ENCODE assay signal across 8 mouse cellular contexts in genomic region chr3:89417840-89418169, GRCm38 (mm10). TPM values are rescaled to one million over a fixed set of nuclear protein-coding genes. Genes with fewer than 3 reads are reported as not detected.
DNase-seq lines count a peak whose midpoint lies in the region; ATAC-seq and TF ChIP-seq lines count a peak whose summit lies in the region.

No protein-coding gene starts in this region.

- H3K9ac ChIP-seq in kidney, embryonic 15.5 days = peak overlapping the region; percentile 54
- H3K9ac ChIP-seq in intestine, embryonic 14.5 days (ENCODE audit: low read length) = peak overlapping the region; percentile 60
- H3K9ac ChIP-seq in midbrain, postnatal 0 days (replicated peaks; ENCODE audit: low read length, poor library complexity, severe bottlenecking) = no peak overlapping the region

- ATAC-seq in kidney, embryonic 15.5 days (replicated peaks; ENCODE audit: low FRiP score) = peak; percentile 26
- ATAC-seq in intestine, embryonic 14.5 days (replicated peaks; ENCODE audit: low FRiP score, low TSS enrichment, low read depth) = peak; percentile 47
- ATAC-seq in midbrain, postnatal 0 days (ENCODE audit: low FRiP score) = peak; percentile 61
- ATAC-seq in CD4-positive, CD25-positive, alpha-beta regulatory T cell, adult 4 months = no peak
- no peak for ATAC-seq in frontal cortex, adult (ENCODE audit: low TSS enrichment)

- H3K9me3 ChIP-seq in kidney, embryonic 15.5 days (replicated peaks) = no peaks in the 10 kb centered on the region
- no peaks in the 10 kb centered on the region for H3K9me3 ChIP-seq in intestine, embryonic 14.5 days (ENCODE audit: control insufficient read depth, low read length)
- H3K9me3 ChIP-seq in midbrain, postnatal 0 days (ENCODE audit: low read length) = no peaks in the 10 kb centered on the region

- no peak for DNase-seq in kidney, adult 11 months
- DNase-seq in embryo, embryonic 10.5 days (ENCODE audit: low spot score) = peak; percentile 93
- peak; percentile 98 for DNase-seq in intestine, embryonic 14.5 days (ENCODE audit: low spot score)
- peak; percentile 81 for DNase-seq in midbrain, postnatal 0 days (ENCODE audit: low spot score)
- no peak for DNase-seq in urinary bladder, adult 18-20 months (ENCODE audit: low spot score in 2 of 2)

- no peak for TF ChIP-seq CTCF in midbrain, postnatal 0 days (IDR thresholded peaks at IDR 0.05)

- 1% methylated on average over 20 of the region's 20 CpGs for WGBS in kidney, embryonic 15.5 days
- WGBS in intestine, embryonic 14.5 days = under 1% methylated on average over 20 of the region's 20 CpGs
- WGBS in midbrain, postnatal 0 days = under 1% methylated on average over 20 of the region's 20 CpGs

- H3K27ac ChIP-seq in kidney, embryonic 15.5 days = peak overlapping the region; percentile 100
- peak overlapping the region; percentile 98 for H3K27ac ChIP-seq in intestine, embryonic 14.5 days (ENCODE audit: low read depth)
- no peak overlapping the region for H3K27ac ChIP-seq in midbrain, postnatal 0 days (ENCODE audit: low read depth, low read length)

- peaks cover 47% of the 10 kb centered on the region for H3K4me1 ChIP-seq in kidney, embryonic 15.5 days
- H3K4me1 ChIP-seq in intestine, embryonic 14.5 days (replicated peaks; ENCODE audit: control insufficient read depth, insufficient read depth, low read length) = peaks cover 24% of the 10 kb centered on the region
- H3K4me1 ChIP-seq in midbrain, postnatal 0 days (ENCODE audit: insufficient read depth, low read length) = no peaks in the 10 kb centered on the region

- peaks cover 36% of the 10 kb centered on the region for H3K36me3 ChIP-seq in kidney, embryonic 15.5 days
- H3K36me3 ChIP-seq in intestine, embryonic 14.5 days (ENCODE audit: control insufficient read depth, insufficient read depth, low read length) = peaks cover 32% of the 10 kb centered on the region
- H3K36me3 ChIP-seq in midbrain, postnatal 0 days (ENCODE audit: insufficient read depth, low read length) = no peaks in the 10 kb centered on the region; the same call in 1 of the 2 replicates

- H3K4me3 ChIP-seq in kidney, embryonic 15.5 days (replicated peaks) = peak overlapping the region; percentile 71
- H3K4me3 ChIP-seq in intestine, embryonic 14.5 days (ENCODE audit: low read depth, low read length) = peak overlapping the region; percentile 84
- H3K4me3 ChIP-seq in midbrain, postnatal 0 days (ENCODE audit: low read depth, low read length) = peak overlapping the region; percentile 53

- no peaks in the 10 kb centered on the region for H3K27me3 ChIP-seq in kidney, embryonic 15.5 days
- H3K27me3 ChIP-seq in intestine, embryonic 14.5 days (replicated peaks; ENCODE audit: control insufficient read depth, insufficient read depth, low read length) = no peaks in the 10 kb centered on the region
- no peaks in the 10 kb centered on the region for H3K27me3 ChIP-seq in midbrain, postnatal 0 days (ENCODE audit: insufficient read depth, low read length)

- H3K4me2 ChIP-seq in kidney, embryonic 15.5 days = peak overlapping the region; percentile 89
- H3K4me2 ChIP-seq in intestine, embryonic 14.5 days (ENCODE audit: low read length) = peak overlapping the region; percentile 94
- H3K4me2 ChIP-seq in midbrain, postnatal 0 days (ENCODE audit: low read depth, low read length, poor library complexity, severe bottlenecking) = peak overlapping the region; percentile 95

RNA-seq across cellular contexts. Expression of gene Cks1b, which starts 0.4 kb away (rescaled TPM):
- 518 and 559 TPM in 2 replicates for polyA plus RNA-seq in kidney, embryonic 15.5 days (2015; fragmentation: Nextera tagmentation; extraction: Ambion mirVana)
- polyA plus RNA-seq in intestine, embryonic 14.5 days (2014; fragmentation: Nextera tagmentation; extraction: Ambion mirVana) = 510 and 525 TPM in 2 replicates
- total RNA-seq in midbrain, postnatal 0 days (2014; rRNA removed) = 22.4 and 29.2 TPM in 2 replicates
- 68.6 and 69.6 TPM in 2 replicates for polyA plus RNA-seq in midbrain, postnatal 0 days (2015; fragmentation: Nextera tagmentation; extraction: Ambion mirVana)
- polyA plus RNA-seq in CD4-positive, CD25-positive, alpha-beta regulatory T cell, adult 4 months (2017; shearing (Covaris generic)) = 10 to 100 TPM; 21.6 to 40.2 TPM

RNA-seq across cellular contexts. Expression of gene Shc1, which starts 0.4 kb away (rescaled TPM):
- 97.1 and 105 TPM in 2 replicates for polyA plus RNA-seq in kidney, embryonic 15.5 days (2015; fragmentation: Nextera tagmentation; extraction: Ambion mirVana)
- polyA plus RNA-seq in intestine, embryonic 14.5 days (2014; fragmentation: Nextera tagmentation; extraction: Ambion mirVana) = 65.1 and 71.4 TPM in 2 replicates
- total RNA-seq in midbrain, postnatal 0 days (2014; rRNA removed) = 21.7 and 24.9 TPM in 2 replicates
- 11.0 and 12.7 TPM in 2 replicates for polyA plus RNA-seq in midbrain, postnatal 0 days (2015; fragmentation: Nextera tagmentation; extraction: Ambion mirVana)
- polyA plus RNA-seq in CD4-positive, CD25-positive, alpha-beta regulatory T cell, adult 4 months (2017; shearing (Covaris generic)) = 10 to 100 TPM; 33.2 to 35.2 TPM

RNA-seq across cellular contexts. Expression of gene Flad1, which starts 6.1 kb away (rescaled TPM):
- polyA plus RNA-seq in kidney, embryonic 15.5 days (2015; fragmentation: Nextera tagmentation; extraction: Ambion mirVana) = 29.4 and 31.4 TPM in 2 replicates
- 28.3 and 28.7 TPM in 2 replicates for polyA plus RNA-seq in intestine, embryonic 14.5 days (2014; fragmentation: Nextera tagmentation; extraction: Ambion mirVana)
- total RNA-seq in midbrain, postnatal 0 days (2014; rRNA removed) = 32.0 and 34.1 TPM in 2 replicates
- 26.0 and 29.3 TPM in 2 replicates for polyA plus RNA-seq in midbrain, postnatal 0 days (2015; fragmentation: Nextera tagmentation; extraction: Ambion mirVana)
- 10 to 100 TPM; 52.2 to 71.7 TPM for polyA plus RNA-seq in CD4-positive, CD25-positive, alpha-beta regulatory T cell, adult 4 months (2017; shearing (Covaris generic))

RNA-seq across cellular contexts. Expression of gene Pygo2, which starts 12.2 kb away (rescaled TPM):
- 38.3 and 43.5 TPM in 2 replicates for polyA plus RNA-seq in kidney, embryonic 15.5 days (2015; fragmentation: Nextera tagmentation; extraction: Ambion mirVana)
- polyA plus RNA-seq in intestine, embryonic 14.5 days (2014; fragmentation: Nextera tagmentation; extraction: Ambion mirVana) = 40.8 and 45.5 TPM in 2 replicates
- 77.8 and 91.3 TPM in 2 replicates for total RNA-seq in midbrain, postnatal 0 days (2014; rRNA removed)
- 38.5 and 40.4 TPM in 2 replicates for polyA plus RNA-seq in midbrain, postnatal 0 days (2015; fragmentation: Nextera tagmentation; extraction: Ambion mirVana)
- 1 to 10 TPM; 6.0 to 7.9 TPM for polyA plus RNA-seq in CD4-positive, CD25-positive, alpha-beta regulatory T cell, adult 4 months (2017; shearing (Covaris generic))

RNA-seq across cellular contexts. Expression of gene Lenep, which starts 15.2 kb away (rescaled TPM):
- 0.14 TPM in 1 of 2 replicates, not detected in the other for polyA plus RNA-seq in kidney, embryonic 15.5 days (2015; fragmentation: Nextera tagmentation; extraction: Ambion mirVana)
- polyA plus RNA-seq in intestine, embryonic 14.5 days (2014; fragmentation: Nextera tagmentation; extraction: Ambion mirVana) = not detected in 2 replicates
- 1.8 and 2.3 TPM in 2 replicates for total RNA-seq in midbrain, postnatal 0 days (2014; rRNA removed)
- 0.27 TPM in 1 of 2 replicates, not detected in the other for polyA plus RNA-seq in midbrain, postnatal 0 days (2015; fragmentation: Nextera tagmentation; extraction: Ambion mirVana)
- polyA plus RNA-seq in CD4-positive, CD25-positive, alpha-beta regulatory T cell, adult 4 months (2017; shearing (Covaris generic)) = 1 to 10 TPM in 1 of 2 experiments, not detected in 1; 5.3 TPM

Comparison
In these comparisons a context has a peak if more than half of its experiments do, and no peak if none do; other contexts are left out.
1. ATAC-seq: peak in kidney, embryonic 15.5 days (single experiment), intestine, embryonic 14.5 days (single experiment) and midbrain, postnatal 0 days (single experiment); none in CD4-positive, CD25-positive, alpha-beta regulatory T cell, adult 4 months (single experiment) and frontal cortex, adult (single experiment).
2. DNase-seq: peak in embryo, embryonic 10.5 days (single experiment), intestine, embryonic 14.5 days (single experiment) and midbrain, postnatal 0 days (single experiment); none in kidney, adult 11 months (single experiment) and urinary bladder, adult 18-20 months (0 of 2).
3. Peak in every context shown above with its lines, with median percentiles within 50 percentile points of each other: H3K4me2 ChIP-seq and H3K4me3 ChIP-seq.